Mouse (Mus musculus): ENCODE results near the gene Zfand2b. TPM values are rescaled to one million over a fixed set of nuclear protein-coding genes. Genes with fewer than 3 reads are reported as not detected.

Zfand2b gene
- 10 to 100 TPM; 52.0 to 63.6 TPM for total RNA-seq (2023)

DNA sequence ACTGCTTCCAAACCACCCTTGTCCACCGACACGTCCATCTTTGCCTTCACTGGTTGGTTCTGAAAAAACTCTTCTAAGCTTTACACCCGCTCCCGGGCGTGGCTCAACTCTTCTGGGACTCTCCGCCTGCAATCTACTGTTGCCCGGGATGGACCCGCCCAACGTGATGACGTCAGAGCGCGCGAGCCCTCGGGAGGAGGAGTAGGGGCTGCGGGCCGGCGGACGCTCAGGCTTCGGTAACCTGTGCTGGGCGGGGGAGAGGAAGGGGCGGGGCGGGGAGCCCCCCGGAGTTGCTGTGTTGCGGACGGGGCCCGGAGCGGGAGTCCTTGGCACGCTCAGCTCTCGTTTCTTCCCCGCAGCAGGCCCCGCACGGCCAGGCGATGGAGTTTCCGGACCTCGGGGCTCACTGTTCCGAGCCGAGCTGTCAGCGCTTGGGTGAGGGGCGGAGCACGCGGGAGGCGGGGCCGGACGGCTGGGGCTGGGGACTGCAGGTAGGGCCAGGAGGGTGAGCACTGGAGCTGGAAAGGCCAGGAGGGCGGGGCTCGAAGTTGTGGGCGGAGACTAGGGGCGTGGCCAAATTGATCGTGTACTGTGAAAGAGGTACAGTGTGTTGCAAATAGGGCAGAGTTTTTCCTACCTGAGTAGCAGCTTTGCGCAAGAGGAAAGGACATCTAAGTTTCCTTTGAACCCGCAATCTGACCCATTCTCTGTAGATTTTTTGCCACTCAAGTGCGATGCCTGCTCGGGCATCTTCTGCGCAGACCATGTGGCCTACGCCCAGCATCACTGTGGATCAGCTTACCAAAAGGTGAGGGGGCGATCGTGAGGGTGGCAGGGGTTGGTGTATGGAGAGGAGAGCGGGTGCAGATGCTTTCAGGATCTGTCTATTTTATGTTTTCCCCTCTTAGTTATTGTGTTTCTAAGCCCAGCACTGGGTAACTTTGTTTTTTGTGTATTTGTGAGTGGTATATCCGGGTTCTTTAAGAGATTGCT is at the start of gene Zfand2b:
Zfand2b (plus strand) TSS at position 175 of the 993 bp plus-strand sequence.

DNA sequence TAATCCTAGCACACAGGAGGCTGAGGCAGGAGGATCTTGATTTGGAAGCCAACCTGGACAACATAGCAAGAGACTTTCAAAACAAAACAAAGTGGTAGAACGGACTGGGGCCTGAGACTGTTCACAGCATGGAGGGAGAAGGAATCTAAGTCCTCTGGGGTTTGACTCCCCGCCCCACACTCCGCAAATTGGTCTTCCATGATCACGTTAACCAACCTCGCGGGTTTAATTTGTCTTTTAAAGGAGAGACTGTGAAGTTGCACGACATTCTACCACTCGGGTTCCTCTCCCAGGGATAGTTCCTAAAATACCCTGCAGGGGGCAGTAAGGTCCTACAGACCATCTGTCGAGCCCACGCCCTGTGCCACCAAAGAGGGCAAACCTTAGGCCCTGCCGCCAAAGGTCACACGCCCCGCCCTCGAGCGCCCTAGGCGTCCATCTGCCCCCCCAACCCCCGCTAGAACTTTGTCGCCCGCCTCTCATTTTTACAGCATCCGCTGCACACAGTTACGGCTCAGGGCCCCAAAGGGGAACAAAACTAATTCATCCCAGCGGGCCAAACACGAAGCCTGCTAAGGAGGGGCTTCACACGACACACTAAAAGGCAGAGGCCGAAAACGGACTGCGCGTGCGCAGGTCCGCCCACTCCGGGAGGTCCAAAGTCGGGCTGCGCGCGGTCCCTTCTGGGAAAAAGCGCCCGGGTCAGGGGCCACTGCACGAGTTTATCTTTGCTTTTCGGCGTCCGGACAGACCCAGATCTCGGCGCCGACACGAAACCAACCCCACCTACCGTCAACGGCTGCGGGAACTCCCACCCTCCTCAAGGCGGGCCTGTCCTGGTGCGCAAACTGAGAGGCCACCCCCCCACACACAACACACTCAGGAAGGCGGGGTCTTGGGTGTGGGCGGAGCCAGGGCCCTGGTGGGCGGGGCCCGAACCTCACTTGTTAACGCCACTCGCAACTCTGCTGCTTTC is 43.8 kb upstream of the Zfand2b start, which contains the start of gene Nhej1:
Nhej1 (minus strand) TSS at position 855 of the 976 bp plus-strand sequence.

DNA sequence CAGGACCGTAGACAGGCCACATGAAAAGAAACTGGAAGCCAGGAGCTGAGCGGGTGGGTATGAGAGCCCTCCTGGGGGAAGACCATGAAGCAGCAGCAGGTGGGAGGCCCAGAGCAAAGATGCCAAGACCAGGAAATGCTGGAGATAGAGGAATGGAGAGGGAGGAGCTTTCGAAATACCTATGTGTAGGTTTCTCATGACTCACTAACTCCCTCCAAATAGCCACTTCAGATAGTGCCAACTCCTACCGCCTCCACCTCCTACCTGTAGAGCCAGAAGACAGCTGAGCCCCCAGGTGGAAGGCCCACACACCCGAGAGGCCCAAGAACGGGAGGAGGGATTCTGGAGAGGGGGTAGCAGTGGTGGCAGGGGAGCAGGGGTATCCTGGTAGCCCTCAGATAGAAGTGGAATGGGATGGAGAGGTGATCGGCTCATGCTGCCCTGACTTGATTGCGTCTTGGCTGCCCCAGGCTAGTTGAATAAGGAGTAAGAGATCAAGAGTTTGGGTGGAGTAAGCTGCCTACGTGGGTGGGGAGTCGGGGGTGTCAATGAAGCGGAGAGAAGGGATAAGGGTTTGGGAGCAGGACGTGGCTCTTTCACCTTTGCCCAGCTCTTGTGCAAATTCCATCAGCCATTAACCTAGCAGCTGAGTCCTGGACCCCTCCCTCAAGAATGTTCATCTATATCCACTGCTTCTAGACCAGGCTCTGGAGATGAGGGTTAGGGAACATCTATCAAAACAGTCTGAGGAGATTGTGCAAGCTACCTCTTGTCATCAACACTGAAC is 34.8 kb upstream of the Zfand2b start, which contains the start of gene Slc23a3:
Slc23a3 (minus strand) TSS at position 470 of the 787 bp plus-strand sequence.

DNA sequence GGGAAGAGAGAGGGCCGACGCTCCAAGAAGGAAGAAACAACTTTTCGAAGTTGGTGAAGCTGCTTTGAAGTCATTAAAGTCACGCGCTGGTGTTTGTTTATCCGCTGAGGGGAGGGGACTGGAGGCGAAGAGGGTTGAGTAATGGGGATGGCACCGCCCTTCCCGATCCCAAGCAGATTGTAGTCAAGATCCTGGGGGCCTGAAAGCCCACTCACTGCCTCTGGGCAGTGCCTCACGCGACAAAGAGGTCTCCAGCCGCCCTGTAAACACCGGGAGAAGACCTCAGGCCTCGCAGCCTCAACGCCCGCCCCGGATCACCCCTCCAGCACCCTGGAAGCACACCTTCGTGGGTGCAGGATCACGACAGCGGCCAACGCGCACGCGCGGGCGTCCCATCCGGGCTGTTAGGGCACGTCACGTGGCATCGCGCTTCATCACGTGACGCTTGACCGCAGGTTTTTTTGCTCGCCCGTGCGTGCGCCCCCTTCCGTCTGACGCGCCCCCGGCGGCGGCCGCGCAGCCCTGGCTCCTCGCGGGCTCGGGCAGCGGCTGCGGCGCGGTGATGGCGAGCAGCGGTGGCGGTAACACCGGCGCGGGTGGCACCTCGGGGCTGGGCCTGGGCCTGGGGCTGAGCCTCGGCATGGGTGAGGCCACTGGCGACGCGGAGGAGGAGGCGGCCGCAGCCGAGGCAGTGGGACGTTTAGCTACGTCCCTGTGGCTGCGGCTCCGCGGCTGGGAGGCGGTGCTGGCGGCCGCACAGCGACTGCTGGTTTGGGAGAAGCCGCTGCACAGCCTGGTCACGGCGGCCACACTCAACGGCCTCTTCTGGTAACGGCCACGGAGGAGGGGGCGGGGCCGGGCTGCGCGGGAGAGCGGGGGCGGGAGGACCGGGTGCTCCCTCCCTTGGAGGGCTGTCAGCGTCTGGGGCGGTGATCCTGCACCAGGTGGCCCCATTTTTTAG is 25.9 kb upstream of the Zfand2b start, which contains the start of the genes Cnppd1 and Retreg2:
Cnppd1 (minus strand) TSS at position 411 of the 961 bp plus-strand sequence.
Retreg2 (plus strand) TSS at position 478 of the 961 bp plus-strand sequence.

DNA sequence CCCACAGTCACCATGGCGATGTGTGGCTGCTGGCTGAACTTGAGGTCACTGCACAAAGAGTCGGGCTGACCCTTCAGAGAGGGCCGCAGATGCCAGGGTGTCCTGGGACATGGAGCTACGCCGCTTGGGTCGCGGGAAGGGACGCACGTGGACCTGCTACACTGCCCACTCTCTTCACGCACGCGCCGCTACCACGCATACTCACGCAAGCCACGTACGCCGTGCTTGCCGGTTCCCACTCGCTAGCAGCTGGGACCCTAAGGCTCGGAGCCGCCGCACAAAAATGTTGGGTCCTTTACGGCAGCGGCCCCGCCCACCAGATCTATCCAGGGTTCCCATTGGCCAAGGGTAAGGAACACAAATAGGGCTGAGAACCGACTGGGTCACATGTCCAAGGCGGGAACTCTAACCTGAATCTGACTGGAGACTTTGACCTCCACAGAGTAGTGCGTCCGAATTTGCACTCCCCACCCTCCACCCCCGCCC is 11.7 kb downstream of the Zfand2b start, which contains the start of gene Abcb6:
Abcb6 (minus strand) TSS at position 288 of the 486 bp plus-strand sequence.

DNA sequence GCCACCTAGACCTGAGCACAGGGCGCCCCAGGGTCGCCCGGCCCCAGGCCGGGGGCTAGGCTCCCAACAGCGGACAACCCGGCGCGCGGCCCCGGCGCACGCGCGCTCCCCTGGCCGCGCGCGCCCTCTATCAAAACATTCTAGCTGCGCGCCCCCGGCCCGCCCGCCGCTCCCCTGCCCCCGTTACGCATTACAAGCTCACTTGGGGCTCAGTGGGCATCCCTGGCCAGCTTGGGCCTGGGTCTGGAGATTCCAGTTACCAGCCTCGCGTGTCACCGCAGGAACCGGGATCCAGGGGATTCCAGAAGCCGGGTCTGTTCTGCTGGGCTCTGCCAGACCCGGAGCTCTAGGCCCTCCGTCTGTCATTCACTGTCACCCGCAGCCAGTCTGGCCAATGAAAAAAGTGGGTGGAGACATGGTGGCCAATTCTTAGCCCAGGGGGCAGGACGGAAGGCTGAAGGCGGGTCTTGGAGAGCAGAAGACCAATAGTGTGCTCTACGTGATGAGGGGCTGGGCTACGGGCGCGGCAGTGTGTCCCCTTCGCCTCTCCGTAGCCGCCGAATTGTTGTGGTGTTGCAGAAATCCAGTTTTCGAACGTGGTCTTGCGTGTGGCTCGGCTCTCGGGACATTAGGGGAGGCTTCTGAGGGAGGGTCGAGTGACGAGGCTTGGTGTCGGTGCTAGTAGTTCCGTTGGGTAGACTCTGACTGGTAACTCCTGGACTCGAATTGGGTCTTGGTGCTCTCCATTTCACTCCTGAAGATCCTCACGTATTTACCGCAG is 23.4 kb downstream of the Zfand2b start, which contains the start of the genes Ankzf1 and Atg9a:
Ankzf1 (plus strand) TSS at position 530 of the 781 bp plus-strand sequence.
Atg9a (minus strand) TSS at position 575 of the 781 bp plus-strand sequence.

DNA sequence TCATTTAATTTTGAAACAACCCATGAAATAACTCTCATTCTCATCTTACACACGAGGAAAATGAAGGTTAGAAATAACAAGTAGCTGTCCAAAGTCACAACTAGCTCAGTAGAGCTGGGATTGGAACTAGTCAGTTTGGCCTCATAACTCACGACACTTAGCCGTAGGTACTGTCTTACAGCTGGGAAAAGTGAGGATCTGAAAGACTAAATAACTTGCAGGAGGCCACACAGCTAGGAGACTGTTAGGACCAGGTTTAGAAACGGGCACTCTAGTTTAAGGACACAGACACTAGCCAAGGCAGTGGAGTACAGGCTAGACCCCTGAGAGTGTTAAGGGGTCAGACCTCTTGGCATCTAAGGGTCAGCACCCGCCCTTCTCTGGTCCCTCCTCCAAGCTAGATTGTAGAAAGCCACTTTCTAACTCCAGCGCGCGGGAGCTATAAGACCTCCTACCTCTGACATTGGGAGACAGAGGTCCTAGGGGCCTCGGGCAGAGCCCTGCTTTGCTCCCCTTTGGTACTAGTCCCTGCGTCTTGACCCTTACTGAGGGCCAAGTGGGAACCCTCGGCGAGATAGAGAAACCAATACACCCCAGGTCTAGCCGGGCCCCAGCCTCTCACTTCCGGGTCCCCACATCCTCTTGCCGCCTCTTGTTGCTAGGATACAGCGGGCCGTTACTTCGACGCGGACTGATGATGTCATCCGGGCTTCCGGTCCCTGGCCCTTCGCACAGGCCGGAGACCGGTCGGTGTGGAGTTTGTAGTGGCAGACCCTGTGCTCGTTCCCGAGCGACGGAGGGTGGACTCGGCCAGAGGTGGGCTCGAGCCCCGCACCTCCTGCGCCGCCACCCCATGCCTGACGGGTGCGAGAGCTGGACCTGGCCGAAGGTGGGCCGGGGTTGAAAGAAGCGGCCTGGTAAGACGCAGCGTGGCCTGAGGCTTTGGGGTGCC is 42.0 kb downstream of the Zfand2b start, which contains the start of the genes Glb1l and Stk16:
Glb1l (minus strand) TSS at position 678 of the 952 bp plus-strand sequence.
Stk16 (plus strand) TSS at position 703 of the 952 bp plus-strand sequence.

DNA sequence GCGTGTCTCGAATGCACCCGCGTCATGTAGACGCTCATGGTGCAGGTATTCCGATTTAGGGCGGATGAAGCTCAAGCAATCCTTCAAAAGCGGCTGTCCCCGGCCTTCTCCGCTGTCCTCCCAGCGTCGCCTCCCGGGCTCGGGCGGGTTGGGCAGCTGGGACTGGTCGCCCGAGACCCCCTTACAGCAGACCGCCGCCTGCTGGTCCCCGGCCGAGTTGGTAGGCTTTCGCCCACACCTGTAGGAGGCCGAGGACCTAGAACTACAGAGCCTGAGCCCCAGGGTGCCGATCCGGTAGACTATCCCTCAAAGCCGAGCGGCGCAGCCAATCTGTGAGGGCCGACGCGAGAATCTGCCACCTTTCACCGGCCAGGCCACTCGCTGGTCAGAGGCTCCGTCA is 51.1 kb downstream of the Zfand2b start, which contains the start of gene Tuba4a:
Tuba4a (minus strand) TSS at position 335 of the 400 bp plus-strand sequence.

Other genes starting within 250 kb of the Zfand2b start
- gene Cfap65, start 233.0 kb upstream of the Zfand2b start, total RNA-seq (2023): not detected
- gene Ihh, start 217.0 kb upstream of the Zfand2b start, total RNA-seq (2023): under 1 TPM in 1 of 2 experiments, not detected in 1; 0.58 TPM
- gene Nhej1, start 43.4 kb upstream of the Zfand2b start, total RNA-seq (2023): 10 to 100 TPM in 1 of 2 experiments, 1 to 10 TPM in 1; 7.5 to 10.2 TPM
- 1 to 10 TPM; 1.2 to 1.5 TPM for gene Slc23a3, start 34.8 kb upstream of the Zfand2b start, total RNA-seq (2023)
- gene Cnppd1, start 25.9 kb upstream of the Zfand2b start, total RNA-seq (2023): 100 to 1,000 TPM; 103 to 115 TPM
- gene Retreg2, start 25.9 kb upstream of the Zfand2b start, total RNA-seq (2023): 10 to 100 TPM; 64.6 to 70.8 TPM
- gene Abcb6, start 11.7 kb downstream of the Zfand2b start, total RNA-seq (2023): 1 to 10 TPM; 6.7 TPM
- gene Ankzf1, start 23.5 kb downstream of the Zfand2b start, total RNA-seq (2023): 10 to 100 TPM; 18.8 to 20.0 TPM
- 10 to 100 TPM; 69.0 to 69.1 TPM for gene Atg9a, start 23.6 kb downstream of the Zfand2b start, total RNA-seq (2023)
- 10 to 100 TPM; 18.7 to 22.2 TPM for gene Glb1l, start 42.2 kb downstream of the Zfand2b start, total RNA-seq (2023)
- gene Stk16, start 42.2 kb downstream of the Zfand2b start, total RNA-seq (2023): 100 to 1,000 TPM; 127 to 139 TPM
- 100 to 1,000 TPM; 415 to 449 TPM for gene Tuba4a, start 51.2 kb downstream of the Zfand2b start, total RNA-seq (2023)
- gene A630095N17Rik, start 63.5 kb downstream of the Zfand2b start, total RNA-seq (2023): not detected
- 10 to 100 TPM in 1 of 2 experiments, 1 to 10 TPM in 1; 8.7 to 11.0 TPM for gene Dnajb2, start 67.8 kb downstream of the Zfand2b start, total RNA-seq (2023)
- not detected for gene Ptprn, start 95.9 kb downstream of the Zfand2b start, total RNA-seq (2023)
- not detected for gene Resp18, start 109.8 kb downstream of the Zfand2b start, total RNA-seq (2023)
- gene Dnpep, start 149.3 kb downstream of the Zfand2b start, total RNA-seq (2023): 10 to 100 TPM; 27.7 to 32.2 TPM
- gene Des, start 191.7 kb downstream of the Zfand2b start, total RNA-seq (2023): under 1 TPM; 0.16 to 0.31 TPM
- gene Speg, start 206.7 kb downstream of the Zfand2b start, total RNA-seq (2023): not detected